Mouse (Mus musculus): ENCODE data around the gene Dyrk2. TPM values are rescaled to one million over a fixed set of nuclear protein-coding genes. Genes with fewer than 3 reads are reported as not detected.

The Dyrk2 gene
- 24.8 and 27.3 TPM in 2 replicates for polyA plus RNA-seq (2012; rRNA removed)

GRCm38 (mm10) chr10:118870201-118870980 lies at the start of gene Dyrk2:
TSS of gene Dyrk2 (minus strand) at chr10:118870209.

